Mouse (Mus musculus): ENCODE measurements around the gene Stom.

DNA sequence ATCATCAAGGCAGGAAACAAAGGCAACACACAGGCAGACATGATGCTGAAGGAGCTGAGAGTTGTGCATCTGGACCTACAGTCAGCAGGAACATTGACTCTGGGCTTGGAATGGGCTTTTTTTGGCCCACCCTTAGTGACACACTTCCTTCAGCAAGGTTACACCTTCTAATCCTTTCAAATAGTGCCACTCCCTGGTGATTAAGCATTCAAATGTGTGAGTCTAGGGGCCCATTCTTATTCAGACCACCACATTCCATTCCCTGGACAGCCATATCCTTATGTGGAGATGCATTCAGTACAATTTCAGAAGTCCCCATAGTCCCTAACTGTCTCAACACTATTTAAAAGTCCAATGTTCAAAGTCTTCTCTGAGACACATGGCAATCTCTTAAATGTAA, 33.9 kb upstream of the Stom start:
- TF ChIP-seq CTCF (IDR thresholded peaks at IDR 0.05) (no peak), EP300 (IDR thresholded peaks at IDR 0.05; ENCODE audit: insufficient read depth, low read depth, low read length) (no peak)
